Mouse (Mus musculus): ENCODE results near the gene Myo7a.

Gene Myo7a

DNA sequence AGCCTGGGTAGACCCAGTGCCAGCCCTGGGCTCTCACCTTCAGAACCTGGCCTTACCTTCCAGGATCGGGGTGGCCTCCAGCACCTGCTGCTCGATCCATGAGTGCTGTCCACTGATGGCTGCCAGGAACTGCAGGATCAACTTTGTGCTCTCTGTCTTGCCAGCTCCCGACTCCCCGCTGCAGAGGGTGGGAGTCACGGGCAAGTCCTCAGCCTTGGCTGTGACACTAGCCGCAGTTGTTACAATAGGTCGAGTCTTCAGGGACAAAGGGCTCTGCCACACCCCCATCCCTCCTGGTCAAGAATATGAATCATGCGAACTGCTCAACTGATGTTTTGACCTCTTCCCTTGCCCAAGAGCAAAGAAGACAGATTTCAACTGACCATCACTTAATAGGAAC lies 21.8 kb downstream of the Myo7a start:
- DNase-seq = no peak

DNA sequence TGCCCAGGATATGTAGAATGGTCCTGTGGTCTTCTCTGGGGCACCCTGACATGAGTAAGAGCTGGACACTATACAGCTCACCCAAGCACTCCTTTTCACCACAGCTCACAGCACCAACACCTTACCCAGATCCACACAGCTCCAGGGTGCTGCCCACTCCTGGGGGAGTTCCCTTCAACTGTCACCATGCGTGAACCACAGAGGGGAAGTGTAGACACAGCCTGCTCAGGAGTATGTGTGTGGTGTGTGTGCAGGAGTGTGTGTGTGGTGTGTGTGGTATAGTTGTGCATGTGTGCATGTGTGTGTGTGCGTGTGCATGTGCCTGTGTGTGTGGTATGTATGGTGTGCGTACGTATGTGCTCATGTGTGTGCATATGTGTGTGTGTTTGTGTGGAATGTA lies 23.5 kb downstream of the Myo7a start:
- DNase-seq = no peak

DNA sequence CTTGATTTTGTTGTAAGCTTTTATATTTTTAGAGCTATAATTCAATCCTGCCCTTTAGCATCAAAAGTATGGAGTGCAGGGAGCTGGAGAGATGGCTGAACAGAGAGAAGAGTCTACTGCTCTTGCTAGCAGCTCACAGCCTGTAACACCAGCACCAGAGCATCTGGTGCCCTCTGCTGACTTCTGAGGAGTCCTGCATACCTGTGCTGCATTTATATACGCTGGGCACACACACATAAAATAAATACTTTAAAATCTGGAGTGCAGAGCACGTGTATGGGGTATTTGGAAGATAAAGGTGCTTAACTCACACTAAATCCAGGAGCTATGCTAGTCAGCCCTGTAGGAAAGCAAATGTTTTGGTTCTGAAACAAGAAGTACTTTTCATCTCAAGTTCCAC lies 33.0 kb downstream of the Myo7a start:
- DNase-seq = no peak

DNA sequence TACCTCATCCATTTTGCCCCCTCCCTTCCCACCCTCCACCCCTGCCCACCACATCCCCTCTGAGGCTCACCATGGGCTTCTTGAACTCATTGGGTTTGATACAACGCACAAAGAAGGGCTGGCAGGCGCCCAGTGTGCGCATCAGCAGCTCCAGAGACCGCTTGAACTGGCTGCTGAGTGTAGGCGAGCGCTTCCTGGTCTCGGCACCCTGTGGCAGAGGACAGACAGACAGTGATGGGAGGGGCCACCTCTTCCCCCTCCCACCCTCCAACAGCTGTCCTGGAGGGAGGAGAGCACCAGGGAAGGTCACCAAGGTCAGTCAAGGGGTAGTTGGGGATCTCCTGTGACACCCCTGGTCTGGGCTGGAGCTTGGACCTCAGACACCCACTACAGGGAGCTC lies 34.0 kb downstream of the Myo7a start:
- peak; percentile 19 for DNase-seq

DNA sequence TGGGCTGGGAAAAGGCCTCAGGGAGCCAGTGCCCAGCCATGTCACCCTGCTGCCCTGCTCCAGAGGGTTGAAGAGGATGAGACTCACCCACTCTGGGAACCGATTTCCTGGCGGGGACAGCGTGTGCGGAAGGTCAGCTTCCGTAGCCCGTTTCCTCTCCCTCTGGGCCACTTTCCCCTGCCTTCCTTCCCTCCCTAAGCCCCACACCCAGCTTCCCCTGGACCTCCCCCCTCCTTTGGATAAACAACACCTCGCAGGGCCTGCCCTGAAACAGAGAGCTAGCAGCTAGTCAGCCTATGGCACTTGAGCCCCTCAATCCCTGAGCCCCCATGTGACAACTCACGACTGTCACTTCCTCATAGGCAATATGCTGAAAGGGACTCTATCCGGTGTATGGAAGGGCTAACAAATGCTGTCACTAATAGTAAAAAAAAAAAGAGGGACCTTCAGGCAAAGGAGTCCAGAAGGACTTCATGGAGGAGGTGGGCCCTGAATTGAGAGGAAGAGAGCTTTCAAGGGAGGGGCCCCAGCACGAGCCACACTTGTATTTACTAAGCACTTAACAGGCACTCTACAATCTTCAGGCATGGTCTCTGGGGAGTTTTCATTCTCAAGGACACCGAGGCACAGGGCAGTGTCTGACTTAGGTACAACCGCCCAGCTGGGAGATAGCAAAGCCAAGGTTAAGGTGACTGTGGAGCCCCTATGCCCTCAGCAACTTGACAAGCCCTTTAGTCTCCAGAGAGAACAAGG lies 34.6 kb downstream of the Myo7a start:
- peak; percentile 42 for DNase-seq

DNA sequence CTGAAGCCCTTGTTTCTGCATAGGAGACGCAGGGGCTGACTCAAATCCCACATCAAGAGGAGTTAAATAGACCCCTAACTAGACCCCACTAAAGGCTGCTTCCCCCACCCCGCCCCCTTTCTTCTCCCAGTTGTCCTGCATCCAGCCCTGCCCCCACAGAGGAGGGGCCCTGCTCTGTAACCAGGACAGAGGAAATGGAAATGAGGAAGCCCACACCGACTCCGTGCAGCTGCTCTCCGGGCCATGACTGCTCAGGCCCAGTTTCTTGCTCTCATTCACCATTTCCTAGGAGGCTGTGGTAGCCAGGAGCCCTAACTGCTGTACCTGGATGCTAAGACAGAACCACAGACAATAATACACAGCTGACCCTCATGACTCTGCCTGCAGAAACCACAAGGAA lies 36.9 kb downstream of the Myo7a start:
- DNase-seq = peak; percentile 21

DNA sequence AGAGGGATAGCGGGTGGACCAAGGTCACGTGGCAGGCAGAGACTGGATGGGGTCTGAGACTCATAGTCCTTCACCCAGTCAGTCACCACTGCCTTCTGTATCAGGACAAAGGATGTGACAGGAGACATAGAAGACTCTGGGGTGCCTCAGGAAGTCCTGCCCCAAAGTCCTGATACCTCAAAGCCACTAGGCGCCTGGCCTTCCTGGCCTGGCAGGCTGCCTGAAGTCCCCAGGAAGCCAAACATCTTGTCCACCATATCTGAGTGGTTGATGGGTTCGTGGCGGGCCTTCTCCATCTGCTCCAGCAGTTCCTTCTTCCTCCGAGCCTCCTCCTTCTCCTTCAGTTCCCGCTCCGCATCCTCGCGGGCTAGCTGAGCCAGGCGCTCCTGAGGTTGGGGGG lies 41.9 kb downstream of the Myo7a start:
- DNase-seq = no peak

DNA sequence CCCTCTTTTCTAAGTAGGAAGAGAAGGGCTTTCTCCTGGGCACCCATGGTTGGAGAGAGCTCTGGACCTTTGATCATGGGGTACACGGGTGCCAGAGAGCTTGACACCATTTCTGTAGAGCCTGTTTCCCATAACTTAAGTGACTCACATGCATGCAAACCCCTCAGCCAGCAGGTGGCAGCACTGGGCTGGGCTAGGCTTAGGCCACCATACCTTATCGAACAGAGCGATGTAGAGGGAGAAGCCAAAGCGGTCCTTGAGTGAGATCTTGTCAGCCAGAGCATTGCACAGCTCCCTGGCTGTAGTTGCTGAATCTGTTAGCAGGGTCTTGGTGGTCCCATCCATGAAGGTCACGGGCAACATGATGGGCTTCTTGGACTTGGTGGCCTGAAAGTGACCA lies 47.7 kb downstream of the Myo7a start:
- peak; percentile 92 for DNase-seq

DNA sequence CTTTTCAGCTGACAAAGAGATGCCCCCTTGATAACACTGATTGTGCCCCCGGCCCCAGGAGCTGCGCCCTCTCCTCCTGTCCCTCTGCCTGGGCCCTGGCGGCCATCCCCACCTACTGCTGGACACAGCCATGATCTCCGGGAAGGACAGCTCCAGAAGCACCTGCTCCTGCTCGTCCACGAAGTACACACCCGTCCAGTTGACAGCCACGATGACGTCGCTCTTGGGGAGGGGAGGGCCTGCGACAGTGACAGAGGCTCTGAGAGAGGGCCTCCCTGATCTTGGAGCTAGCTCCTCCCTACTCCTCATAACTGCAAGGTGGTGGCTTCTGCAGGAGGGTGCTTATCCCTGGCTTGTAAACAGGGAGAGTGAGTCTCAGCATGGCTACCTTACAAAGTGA lies 53.1 kb downstream of the Myo7a start:
- DNase-seq = no peak

DNA sequence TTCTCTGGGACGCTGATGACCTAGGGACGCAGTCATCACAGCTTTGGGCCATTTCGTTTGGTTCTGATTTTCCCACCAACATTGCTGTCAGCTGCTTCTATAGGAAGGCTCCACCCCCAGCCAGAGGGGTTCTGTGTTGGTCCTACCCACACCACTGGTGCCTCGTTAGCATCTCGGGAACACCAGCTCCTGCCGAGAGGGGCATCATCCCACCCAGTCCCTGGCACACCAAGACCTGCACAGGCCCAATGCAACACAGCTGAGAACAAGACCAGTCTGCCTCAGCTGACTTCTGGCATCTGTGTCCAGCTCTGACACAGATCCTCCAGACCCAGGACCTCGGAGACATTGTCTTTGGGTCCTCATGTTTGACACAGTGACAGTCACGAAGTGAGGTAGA lies 64.4 kb downstream of the Myo7a start:
- no peak for DNase-seq

DNA sequence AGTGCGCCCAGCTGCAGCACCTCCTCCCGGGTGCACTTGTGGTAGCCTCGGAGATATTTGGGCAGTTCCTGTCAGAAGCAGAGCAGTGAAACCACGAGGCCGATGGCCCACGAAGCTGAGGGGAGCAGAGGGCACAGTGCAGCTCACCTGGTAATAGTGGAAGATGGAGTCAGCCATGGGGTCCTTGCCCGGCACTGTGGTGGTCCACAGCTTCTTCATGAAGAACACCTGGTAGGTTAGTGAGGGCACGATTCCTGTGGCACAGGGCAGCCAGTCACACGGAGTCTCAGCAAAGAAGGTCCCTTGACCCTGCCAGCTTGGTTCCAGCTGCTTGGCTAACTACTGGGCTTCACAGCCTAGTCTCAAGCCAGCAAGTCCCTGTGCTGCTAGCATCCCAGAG lies 64.9 kb downstream of the Myo7a start:
- no peak for DNase-seq

DNA sequence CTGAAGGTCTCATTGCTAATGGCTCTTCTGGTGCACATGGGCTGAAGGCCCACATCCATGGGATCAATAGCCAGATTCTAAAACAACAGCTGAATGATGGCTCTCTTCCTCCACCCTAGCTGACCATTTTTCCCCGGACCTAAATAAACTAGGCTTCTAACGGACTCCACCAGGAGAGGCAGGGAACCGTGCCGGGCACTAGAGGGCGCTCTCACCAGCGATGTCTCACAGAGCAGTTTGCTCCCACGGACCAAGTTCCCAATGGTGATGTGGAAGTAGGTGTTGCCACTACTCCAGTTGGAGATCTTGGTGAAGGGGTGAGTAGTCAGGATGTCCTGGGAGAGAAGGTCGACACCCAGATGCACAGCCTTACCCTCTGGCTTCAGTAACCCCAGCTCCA lies 67.3 kb downstream of the Myo7a start:
- peak; percentile 71 for DNase-seq

DNA sequence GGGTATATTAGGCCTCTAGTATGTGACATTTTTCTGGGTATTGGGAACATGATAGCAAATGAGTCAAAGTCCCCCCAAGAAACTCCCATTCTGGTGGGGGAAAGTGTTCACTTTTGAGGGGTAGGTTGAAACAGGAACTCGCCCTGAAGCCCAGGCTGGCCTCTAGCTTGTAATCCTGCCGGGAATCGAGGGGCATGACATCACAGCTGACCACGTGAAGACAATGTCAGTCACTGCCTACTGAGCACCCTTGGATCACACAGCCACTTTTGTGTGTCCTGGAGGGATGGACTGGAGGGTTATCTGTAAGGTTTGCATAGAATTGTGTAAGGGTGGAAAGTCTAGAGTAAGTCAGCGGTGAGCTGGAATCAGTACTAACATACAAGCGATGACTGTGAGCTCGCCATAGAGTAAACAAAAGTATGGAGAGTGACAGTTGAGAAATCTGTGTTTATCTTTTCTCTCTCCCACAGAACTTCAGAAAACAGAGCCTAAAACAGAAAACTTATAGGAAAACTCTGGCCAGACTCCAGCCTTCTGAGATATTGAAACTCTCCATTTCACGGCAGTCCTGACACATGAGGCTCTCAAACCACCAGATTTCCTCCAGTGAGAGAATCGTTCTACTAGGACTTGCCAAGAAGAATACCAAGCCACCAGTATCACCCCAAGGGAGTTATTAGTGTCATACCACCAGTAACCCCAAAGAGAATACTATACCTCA lies 71.1 kb downstream of the Myo7a start:
- DNase-seq = no peak

DNA sequence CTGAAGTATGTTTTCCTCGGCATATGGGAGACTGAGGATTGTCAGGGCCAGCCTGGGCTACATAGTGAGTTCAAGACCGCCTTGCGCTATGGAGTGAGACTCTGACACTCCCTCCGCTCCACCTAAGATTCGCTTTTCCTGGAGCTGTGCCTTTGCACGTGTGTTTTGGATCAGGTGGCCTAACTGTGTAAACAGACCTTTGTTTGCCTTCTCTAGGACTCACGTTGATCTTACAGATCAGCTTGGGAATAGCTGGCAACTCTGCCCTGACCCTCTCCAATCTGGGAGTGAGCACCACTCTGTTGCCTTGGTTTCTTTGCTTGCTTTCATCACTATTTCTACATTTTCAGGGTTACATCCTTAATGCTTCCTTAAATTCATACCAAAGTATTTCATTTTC lies 116.7 kb downstream of the Myo7a start:
- no peak for DNase-seq

All from lung, postnatal 14 days (tissue).